Mouse (Mus musculus): ENCODE results near the gene Zmym1.
"Not testable (repeated sequence)": the region's sequence is repeated elsewhere in the genome, so short reads cannot be mapped to it uniquely, and the experiment has no call there.

Gene Zmym1

DNA sequence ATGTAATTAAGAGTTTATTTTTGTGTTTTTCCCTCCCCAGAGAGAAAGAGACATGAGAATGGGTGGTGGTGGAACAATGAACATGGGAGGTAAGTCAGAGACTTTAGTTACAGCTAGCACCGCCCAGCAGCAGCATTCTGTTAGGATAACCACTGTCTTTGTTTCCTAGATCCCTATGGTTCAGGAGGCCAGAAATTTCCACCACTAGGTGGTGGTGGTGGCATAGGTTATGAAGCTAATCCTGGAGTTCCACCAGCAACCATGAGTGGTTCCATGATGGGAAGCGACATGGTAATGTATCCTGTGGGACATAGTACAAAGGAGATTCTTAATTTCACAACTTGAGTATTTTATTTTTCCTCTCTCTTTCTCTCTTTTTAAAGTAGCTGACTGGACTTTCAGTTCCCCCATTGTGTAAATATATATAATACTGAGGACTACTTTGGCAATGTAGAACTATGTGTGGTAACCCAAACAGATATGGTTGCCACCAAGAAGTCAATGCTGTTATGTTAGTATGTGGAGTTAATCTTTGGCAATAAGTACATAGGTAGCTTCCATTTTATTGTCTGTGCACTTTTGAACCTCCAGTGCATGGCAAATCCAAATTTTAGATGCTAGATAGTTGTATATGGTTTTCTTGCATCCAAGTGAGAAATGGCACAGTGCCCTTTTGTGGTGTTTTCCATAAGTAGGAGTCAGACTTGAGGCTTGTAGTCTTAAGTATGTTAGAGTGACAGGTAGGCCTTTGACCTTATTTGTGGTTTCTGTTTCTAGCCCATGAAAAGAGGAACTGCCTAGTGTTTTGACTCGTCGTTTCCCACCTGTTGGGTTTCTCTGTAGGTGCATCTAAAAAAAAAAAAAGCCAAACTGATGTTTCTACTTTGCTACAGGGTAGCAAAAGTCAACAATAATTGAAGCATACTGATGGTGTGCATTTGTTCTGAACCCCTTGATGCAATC, 33.4 kb downstream of the Zmym1 start:
- DNase-seq (ENCODE audit: low read depth, low spot score), result no peak

GRCm38 (mm10) chr4:127026826-127027225, 34.1 kb downstream of the Zmym1 start:
- no peak for DNase-seq (ENCODE audit: low read depth, low spot score)

- DNase-seq (ENCODE audit: low read depth, low spot score), result no peak
Observed at GRCm38 (mm10) chr4:127024240-127024639, 36.7 kb downstream of the Zmym1 start.

DNA sequence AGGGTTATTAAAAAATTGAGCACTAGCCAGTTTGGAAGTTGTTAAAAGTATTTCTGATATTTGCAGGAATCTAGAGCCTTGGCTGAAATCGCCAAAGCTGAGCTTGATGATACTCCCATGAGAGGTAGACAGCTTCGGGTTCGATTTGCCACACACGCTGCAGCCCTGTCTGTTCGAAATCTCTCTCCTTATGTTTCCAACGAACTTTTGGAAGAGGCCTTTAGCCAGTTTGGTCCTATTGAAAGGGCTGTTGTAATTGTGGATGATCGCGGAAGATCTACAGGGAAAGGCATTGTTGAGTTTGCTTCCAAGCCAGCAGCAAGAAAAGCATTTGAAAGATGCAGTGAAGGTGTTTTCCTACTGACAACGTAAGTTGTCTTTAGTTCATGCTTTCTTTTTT, 37.8 kb downstream of the Zmym1 start:
- no peak for DNase-seq (ENCODE audit: low read depth, low spot score)

DNA sequence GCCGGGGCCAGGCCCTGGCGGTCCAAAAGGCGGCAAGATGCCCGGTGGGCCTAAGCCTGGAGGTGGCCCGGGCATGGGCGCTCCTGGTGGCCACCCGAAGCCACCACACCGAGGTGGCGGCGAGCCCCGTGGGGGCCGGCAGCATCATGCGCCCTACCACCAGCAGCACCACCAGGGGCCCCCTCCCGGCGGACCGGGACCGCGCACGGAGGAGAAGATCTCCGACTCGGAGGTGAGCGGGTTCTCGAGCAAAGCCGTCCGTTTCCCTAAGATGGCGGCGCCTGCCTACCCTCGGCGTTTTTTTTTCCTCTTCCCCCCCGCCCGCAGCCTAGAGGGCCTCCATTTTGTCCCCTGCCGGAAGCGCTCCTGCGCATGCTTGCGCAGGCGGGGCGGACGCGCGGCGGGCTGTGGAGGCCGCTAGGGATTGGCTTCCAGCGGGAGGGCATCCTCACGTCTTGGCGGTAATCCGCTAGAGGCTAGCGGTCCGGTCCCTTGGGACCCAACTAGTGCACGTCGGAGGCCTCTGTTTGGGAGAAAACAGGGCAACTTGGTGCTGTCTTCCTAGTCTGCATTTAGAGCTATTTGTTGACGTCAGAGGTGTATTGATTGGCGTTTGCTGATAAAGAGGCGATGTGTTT, 38.8 kb downstream of the Zmym1 start:
- DNase-seq (ENCODE audit: low read depth, low spot score), result peak; percentile 93

GRCm38 (mm10) chr4:127021151-127021945, 39.6 kb downstream of the Zmym1 start, which contains the start of gene Sfpq:
Gene Sfpq (plus strand): TSS chr4:127021324.
- peak; percentile 99 for DNase-seq (ENCODE audit: low read depth, low spot score)

- DNase-seq (ENCODE audit: low read depth, low spot score), result no peak
Observed at GRCm38 (mm10) chr4:127020411-127021150, 40.4 kb downstream of the Zmym1 start.

DNA sequence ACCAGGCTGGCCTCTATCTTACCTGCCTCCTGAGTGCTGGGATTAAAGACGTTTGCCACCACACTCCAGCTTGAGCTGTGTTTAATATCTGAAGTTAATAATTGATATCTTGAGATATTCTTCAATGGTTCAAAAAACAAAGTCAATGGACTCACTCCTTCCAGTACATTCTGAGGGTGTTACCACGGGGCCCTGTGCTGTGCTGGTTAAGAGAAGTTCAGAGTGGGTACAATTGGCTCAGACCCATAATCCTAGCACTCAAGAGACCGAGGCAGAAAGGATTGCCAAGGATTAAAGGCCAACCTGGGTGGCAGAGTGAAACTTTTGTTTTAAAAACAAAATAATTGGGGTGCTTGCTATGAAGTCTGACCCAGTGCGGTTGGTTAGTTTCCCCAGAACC, 44.6 kb downstream of the Zmym1 start:
- DNase-seq (ENCODE audit: low read depth, low spot score), result no peak

DNA sequence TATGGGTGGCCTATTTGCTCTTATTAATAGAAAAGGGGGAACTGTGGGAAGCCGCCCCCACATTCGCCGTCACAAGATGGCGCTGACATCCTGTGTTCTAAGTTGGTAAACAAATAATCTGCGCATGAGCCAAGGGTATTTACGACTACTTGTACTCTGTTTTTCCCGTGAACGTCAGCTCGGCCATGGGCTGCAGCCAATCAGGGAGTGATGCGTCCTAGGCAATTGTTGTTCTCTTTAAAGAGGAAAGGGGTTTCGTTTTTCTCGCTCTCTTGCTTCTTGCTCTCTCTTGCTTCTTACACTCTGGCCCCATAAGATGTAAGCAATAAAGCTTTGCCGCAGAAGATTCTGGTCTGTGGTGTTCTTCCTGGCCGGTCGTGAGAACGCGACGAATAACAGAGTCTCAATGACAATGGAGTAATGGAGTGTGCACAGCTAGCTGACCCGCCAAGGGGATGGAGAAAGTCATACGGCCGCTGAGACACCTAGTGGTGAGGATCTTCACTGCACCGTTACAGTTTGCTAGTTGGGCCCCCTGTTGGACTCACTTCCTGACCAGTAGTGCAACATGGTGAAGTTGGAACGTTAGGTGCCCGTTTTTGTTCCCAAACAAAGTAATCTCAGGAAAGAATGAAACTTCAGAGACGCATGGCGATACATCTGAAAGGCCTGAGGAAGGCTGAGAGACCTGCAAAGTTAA, 45.5 kb downstream of the Zmym1 start:
- peak; percentile 68 for DNase-seq (ENCODE audit: low read depth, low spot score)

- no peak for DNase-seq (ENCODE audit: low read depth, low spot score)
Observed at GRCm38 (mm10) chr4:127005113-127005936, 55.6 kb downstream of the Zmym1 start.

GRCm38 (mm10) chr4:127004384-127004783, 56.6 kb downstream of the Zmym1 start:
- DNase-seq (ENCODE audit: low read depth, low spot score), result no peak

GRCm38 (mm10) chr4:127000601-127001105, 60.3 kb downstream of the Zmym1 start:
- no peak for DNase-seq (ENCODE audit: low read depth, low spot score)

- not testable (repeated sequence) for DNase-seq (ENCODE audit: low read depth, low spot score)
Observed at GRCm38 (mm10) chr4:126999372-126999771, 61.6 kb downstream of the Zmym1 start.
